Mouse (Mus musculus) thymus, postnatal 4 days (tissue): Measurements from ENCODE around the gene Gpr152.

Experiments used
- DNase-seq: peaks from one replicate; pipeline ENCODE4 v3.0.0; 2021

Gene Gpr152

DNA sequence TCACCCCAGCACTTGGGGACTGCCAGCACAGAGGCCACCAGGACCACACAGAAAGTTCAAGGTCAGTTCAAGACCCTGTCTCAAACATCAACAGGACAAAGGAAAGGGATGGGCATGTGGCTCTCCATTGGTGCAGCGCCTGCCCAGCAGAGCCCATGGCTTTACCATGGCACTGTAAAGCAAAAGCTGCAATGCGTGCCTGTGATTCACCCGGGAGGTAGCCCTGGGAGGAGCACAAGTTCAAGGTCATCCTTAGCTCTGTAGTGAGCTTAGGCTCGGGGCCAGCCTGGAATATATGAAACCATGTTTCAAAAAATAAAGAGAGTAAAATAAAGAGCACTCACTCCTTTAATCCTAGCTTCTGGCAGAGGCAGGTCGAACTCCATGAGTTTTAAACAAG, 12.3 kb downstream of the Gpr152 start:
- no peak for DNase-seq

DNA sequence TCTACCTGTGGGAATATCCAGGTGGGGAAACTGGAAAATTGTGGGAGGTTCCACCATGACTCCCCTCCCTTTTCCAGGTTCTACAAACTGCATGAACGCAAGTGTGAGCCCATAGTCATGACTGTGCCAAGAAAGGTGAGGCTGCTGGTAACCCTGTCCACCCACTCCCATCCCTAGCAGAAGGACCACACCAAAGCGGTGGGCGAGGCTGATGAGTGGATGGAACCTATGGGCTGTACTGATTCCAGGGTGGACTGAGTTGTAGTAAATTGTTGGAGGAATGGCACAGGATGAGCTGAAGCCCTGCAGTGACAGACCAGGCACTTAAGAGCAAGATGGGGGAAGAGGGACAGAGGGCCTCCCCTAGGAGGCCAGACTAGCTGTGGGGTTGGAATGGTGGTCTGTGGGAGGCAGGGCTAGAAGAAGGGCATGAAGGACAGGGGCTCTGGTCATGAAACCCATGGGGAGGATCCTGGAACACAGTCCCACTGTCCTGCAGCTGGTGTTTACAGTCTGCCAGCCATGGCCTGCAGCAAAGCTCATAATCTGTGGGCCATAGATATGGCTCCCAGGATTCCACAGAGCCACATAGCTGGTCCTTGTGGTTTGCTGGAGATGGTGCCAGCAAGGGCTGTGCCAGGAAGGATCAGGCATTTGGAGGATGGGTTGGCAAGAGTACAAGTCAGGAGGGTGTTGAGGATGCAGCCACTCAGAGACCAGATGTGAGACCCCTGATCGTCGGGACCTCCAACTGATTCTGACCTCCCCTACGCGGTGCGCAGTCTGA, 13.1 kb downstream of the Gpr152 start:
- no peak for DNase-seq

DNA sequence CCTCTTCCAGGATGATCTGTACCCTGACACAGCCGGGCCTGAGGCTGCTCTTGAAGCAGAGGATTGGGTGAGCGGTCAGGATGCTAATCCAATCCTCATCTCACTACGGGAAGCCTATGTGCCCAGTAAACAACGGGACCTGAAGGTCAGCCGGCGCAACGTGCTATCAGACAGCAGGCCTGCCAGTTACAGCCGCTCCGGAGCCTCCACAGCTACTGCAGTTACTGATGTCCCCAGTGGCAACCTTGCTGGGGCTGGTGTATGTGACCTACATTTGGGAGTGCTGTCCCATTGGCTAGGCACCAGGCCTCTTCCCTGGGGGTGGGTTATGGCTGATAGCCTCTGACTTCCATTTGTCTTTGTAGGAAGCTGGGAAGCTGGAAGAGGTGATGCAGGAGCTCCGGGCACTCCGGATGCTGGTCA, 13.7 kb downstream of the Gpr152 start, which contains the start of gene Ptprcap:
Ptprcap (plus strand) TSS at position 373 of the 423 bp plus-strand sequence.
- peak; percentile 37 for DNase-seq

DNA sequence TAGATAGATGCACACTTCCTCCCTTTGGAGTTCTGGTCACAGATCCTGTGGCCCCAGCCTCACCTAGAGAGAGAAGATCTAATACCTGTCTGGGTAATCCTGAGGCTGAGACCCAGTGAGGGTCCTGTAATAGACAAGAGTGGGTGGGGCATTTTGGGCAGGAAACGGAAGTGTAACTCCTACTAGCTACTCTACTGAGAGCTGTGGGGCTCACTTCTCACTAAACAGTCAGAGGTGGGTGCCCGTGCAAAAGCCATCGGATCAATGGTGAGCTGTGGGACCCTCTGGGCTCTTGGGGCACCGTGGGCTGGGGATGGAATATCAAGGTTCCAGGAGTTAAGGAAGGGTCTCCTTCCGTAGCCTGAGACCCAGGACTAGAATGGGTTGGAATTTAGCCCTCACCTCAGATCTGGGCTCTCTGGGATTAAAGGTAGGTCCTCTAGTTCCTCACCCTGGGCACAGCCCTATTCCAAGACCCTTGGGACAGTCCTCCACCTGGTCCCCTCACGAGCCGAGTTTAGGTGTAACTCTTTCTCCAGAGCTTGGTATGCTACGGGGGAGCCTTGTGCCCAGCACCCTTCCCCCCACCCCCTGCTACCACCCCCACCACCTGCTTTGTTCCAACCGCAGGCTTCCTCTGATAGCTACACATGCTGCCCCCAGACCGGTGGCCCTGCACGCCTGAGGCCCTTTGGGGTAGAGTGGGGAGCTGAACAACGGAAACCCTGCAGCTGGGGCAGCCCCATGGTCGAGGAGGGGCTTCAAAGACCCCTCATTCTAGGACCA, 15.0 kb downstream of the Gpr152 start:
- DNase-seq = peak; percentile 81

DNA sequence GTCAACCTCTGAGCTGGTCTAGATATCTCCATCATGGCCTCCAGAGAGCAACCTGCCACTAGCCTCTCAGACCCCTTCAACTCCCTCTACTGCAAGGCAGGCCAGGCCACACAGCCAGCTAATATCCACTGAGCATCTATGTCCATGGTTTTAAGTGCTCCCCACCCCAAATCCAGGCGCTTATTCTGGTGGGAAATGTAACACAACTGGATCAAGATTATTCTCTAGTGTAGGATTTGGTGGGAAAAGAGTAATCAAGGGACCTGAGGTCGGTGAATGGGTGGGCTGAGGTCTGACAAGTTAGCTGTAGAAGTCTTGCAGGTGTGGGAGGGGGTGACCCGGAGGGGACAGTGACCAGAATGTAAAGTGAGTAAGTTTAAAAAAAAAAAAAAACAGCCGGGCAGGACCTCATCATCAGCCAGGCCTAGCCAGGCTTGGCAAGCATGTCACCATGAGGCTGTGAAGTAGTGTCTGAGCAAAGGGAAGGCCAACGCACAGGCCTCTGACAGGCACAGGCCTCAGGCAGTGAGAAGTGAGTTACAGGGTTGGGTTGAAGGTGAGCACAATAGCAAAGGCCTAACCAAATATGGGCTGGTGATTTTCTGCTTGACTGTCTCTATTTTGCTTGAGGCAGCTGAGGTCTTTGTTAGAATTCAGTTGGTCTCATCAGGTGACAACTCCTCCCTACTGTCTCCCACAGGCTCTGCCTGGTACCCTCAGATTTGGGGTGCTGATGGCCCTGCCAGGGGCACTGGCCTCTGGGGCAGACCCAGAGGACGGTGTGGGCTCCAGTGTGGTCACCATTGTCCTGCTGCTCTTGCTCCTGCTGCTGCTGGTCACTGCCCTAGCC, 15.9 kb downstream of the Gpr152 start:
- peak; percentile 52 for DNase-seq

DNA sequence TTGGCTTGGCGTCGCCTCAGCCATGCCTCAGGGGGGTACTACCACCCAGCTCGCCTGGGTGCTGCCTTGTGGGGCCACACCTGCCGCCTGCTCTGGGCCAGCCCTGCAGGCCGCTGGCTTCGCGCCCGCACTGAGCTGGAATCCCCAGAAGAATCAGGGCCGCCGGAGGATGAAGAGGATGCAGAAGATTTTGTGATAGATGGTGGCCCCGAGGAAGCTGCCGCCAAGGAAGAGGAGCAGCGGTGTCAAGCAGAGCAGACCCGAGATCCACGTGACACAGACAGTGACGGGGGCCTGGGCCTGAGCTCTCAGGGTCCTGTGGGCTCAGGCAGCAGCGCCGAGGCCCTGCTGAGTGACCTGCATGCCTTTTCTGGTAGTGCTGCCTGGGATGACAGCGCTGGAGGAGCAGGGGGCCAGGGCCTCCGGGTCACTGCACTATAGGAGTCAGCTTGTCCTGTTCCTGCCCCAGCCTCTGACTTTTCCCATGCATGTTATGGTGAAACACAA, 16.5 kb downstream of the Gpr152 start:
- peak; percentile 56 for DNase-seq

DNA sequence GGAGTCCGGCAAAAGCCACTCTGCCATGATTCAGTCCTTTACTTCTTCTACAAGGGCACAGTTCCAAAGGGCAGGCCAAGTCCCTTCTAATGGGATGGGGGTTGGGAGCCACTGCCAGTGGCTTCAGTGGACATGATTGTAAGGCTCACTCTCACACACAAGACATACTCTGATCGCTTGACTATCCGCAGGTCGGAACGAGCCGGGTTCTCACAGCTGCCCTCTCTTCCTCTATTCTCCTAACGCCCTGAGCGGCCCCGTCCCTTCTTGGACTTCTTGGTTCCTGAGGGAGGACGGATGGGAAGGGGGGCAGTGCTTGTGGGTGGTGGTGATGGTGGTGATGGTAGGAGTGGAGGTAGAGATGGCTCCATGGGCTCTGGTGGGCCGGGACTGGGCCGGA, 17.2 kb downstream of the Gpr152 start:
- DNase-seq = no peak

DNA sequence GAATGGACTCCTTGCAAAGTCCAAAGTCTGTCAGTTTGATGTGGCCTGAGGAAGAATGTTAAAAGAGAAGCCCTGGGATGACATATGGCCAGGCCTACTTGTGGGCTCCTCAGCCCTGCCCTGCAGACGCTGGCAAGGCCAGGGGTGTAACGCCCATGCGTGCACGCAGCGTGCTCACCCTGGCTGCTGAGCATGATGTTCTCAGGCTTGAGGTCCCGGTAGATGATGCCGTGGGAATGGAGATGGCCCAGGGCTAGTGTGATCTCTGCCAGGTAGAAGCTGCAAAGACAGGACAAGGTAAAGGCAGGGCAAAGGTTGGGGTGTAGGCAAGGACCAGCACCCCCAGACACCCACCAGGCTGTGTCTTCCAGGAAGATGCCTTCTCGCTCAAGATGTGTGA, 19.5 kb downstream of the Gpr152 start:
- DNase-seq = no peak

DNA sequence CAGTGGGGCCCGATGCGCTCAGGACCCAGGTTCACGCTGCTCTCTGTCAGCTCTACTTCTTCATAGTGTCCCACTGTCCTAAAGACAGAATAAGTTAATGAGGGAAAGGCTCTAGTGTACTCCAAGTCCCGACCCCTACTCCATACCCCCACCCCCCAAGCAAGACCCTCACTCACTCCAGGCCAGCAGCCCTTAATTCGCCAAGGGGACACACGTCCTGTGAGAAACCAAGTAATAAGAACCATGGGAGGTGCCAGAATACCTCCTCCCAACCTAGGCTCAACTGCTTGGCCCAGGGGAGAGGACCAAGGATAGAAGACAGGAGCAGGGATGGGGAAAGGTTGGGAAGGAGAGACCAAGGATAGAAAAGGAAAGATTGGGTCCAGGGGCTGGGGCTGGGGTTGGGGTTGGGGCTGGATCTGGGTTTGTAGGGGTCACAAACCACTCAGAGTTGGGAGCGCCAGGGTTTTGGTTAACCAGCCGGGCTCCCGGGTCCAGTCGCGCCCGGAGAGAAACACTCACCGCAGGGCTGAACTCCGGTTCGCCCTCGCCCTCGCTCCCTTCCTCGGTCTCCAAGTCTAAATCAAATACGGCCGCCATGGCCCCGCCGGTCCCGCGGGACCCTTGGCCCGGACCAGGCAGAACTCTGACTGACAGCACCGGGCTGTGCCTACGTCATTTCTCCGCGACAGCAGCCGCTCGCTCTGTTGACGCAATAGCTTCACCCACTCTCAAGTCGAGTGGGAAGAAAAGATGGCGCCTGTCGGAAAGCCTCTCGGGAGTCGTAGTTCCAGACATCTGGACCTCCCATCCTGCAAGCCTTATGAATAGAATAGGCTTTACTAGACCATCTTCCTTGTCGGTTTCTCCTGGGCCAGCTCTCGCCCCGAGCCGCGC, 23.3 kb downstream of the Gpr152 start, which contains the start of gene Rps6kb2:
Rps6kb2 (minus strand) TSS at position 709 of the 897 bp plus-strand sequence.
- peak; percentile 95 for DNase-seq

DNA sequence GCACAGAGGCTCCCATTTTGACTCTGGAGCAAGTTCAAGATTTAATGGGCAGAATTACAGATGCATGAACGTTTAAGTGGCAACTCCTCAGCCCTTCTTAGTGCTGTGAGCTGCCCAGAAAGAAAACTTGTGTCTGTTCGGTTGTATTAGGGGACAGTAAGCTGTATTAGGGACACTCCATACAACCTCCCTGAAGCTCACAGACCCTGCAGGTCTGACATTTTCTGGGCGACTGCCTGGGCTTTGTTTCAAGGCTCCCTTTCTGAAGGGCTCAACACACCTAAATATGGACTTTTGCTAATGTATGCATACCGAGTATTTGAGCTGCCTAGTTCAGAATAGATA, 23.9 kb downstream of the Gpr152 start:
- no peak for DNase-seq

DNA sequence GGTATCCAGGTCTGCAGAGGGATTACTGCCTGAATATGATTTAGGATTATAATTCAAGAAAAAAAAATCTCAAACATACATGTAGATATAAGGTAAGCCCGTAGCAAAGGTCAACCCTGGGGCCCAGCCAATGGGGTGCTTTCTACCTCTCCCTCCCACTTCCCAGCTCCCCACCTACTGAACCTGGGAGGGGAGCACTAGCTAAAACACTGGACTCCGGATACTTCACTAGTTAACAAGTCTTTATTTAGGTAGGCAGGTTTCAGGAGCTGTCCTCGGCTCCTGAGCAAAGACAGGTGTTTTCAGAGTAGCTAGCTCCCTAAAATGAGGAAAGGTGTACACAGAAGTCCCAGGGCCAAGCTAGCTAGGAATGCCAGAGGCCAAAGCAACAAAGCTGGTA, 24.5 kb downstream of the Gpr152 start:
- DNase-seq = no peak

DNA sequence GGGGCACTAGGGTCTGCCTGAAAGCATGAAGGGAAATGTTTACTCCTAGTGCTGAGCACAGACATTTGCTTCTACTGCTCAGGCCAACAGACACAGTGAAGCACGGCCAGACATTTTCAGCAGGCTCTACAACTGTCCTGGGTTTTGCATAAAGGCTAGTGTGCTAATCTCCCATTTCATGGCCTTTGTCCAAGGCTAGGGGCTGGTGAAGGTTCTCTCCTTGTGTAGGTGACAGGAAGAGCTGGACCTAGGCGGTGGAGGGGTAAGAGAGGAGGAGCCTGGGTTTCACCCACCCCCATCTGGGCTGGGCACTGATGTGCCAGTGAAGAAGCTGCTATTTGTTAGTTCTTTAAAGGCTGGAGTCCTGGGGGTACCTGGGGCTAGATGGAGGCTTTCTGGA, 25.1 kb downstream of the Gpr152 start:
- DNase-seq = no peak

DNA sequence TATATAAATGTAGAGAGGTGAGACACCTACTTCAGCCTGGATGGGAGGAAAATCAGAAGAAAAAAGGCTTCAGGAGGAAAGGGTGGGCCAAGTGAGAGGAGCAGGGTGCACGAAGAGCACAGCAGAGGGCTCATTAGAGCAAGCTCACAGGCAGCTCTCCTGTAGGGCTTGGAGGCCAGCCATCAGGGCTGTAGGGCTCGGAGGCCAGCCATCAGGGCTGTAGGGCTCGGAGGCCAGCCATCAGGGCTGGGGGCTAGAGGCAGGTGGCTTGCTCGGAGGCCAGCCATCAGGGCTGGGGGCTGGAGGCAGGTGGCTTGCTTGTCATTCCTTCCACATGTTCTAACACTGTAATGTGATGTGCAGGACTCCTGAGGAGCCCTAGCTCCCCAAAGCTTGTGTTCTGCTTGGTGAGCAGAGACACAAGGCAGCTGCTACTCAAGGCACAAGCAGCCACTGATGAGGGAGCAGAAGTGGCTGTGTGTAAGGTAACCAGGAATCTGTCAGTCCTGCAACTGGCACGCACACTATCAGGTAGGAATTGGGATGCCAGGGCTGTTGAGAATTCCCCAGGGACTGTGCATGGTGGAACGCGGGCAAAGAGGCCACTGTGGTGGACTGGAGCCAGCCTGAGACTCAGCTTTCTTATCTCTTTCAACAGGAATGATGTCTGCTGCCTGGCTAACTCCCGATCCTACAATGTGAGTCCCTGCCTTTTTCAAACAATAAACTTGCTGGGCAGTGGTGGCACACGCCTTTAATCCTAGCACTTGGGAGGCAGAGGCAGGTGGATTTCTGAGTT, 27.3 kb downstream of the Gpr152 start:
- DNase-seq = no peak

DNA sequence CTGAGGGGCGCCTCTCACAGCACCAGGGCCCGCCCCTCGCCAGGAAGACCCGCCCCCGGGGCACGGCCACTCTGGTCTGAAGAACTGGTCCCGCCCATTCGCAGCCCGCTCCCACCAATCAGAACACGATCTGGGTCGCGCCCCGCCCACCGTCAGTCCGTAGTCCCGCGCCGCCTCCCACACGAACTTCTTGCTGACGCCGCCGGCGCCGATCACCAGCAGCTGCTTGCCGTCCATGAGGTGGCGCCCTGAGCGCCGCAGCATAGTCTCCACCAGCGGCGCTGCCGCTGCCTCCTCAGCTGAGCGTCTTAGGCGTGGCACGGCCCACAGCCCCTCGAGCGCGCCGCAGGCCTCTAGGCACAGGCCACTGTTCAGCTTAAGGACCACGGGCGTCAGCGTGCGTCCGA, 29.8 kb downstream of the Gpr152 start:
- DNase-seq = peak; percentile 99

DNA sequence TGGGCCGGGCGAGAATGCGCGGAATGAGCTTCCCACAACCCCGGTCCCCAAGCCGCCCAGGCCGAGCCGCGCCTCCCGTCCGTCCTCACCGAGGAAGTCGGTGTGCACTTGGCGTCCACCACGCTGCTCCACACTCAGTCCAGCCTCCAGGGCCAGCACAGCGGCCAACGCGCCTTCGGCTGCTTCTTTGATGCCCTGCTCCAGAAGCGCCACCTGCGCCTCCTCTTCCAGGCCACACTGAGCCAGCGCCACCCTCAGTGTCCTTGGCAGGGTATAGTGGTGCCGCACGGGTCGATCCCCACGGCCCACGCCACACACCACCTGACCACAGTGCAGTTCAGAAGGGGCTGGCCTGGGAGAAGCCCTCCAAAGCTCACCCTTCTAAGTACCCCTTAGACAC, 30.2 kb downstream of the Gpr152 start:
- no peak for DNase-seq

DNA sequence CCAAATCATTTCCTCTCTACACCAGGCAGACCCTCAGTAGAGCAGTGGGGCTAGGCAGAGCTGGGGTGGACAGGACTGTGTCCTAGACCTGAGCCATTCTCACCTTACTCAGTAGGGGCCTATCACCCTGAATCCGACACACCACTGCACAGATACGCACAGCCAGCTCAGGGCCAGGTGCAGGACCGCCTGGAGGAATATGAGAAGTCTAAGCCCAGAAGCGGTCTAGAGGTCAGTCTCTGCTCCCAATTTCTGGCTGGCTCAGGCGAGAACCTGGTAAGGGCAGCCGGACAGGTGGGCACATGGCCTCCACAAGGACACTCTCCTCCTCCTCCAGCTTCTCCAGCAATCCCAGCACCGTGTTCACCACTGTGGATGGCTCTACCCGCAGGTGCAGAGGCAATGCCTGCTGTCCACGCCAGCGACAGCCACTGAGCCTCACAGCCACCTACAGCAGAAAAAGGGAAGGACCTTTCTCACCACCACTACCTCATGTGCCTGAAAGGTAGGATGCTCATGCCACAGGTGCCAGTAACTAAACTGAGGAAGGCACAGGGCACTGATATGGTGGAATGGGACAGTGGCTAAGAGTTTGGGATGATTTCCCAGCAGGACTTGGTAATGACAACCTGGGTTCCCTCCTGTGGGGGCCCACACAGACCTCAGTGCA, 31.3 kb downstream of the Gpr152 start:
- DNase-seq = no peak

DNA sequence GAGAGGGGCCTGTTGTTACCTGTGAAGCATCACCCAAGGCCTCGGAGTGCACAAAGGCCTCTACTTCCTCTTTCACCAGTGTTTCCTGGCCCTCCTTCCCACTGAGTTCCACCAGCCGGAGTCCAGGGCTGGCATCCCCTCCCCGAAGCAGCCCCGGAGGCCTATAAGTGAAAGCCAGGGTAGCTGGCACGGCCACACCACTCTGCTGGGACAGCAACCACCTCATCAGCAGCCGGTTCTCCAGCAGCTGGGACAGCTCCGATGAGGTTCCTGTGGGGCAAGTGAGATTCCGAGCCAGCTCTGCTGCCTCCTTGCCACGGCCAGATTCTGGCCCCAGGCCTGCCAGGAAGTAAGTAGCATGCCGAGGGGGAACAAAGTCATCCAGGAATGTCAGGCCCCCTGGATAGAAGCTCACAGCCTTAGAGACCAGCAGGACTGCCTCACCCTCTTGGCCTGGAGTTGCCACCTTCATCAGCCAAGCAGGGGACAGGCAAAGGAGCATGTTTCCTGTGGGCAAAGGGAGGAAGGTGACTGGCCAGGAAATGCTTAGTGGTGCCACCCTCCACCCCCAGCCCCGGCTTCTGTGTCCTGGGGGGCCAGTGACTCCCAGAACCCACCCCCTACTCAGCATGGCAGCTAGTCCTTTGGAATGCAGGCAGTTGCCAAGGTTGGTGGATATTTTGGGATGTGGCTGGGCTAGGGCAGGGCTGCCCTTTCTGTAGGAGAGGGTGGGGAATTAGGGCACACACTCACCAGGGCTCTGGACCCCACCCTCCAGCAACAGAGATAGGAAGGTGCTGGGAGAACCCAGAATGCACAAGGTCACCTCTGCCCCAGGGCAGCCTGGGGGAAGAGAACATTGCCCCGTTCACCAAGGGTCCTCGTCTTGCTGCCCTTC, 32.1 kb downstream of the Gpr152 start:
- DNase-seq = no peak

DNA sequence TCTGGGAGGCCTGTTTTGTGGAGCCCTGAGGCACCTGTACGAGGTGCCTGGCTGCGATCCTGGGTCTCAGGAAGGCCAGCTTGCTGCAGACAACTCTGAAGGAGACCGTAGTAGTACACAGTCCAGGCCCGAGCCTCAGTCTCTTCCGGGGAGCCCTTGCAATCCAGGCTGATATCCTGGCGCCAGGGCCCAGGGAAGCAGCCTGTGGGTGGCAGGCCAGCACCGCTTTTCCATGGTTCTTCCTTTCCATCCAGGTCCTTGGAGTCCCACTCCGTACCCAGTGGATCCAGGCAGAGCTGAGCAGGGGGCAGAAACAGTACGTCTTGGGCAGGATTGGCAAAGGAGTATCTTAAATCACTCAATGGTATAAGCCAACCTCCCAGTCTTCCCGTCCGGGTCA, 33.3 kb downstream of the Gpr152 start:
- no peak for DNase-seq

DNA sequence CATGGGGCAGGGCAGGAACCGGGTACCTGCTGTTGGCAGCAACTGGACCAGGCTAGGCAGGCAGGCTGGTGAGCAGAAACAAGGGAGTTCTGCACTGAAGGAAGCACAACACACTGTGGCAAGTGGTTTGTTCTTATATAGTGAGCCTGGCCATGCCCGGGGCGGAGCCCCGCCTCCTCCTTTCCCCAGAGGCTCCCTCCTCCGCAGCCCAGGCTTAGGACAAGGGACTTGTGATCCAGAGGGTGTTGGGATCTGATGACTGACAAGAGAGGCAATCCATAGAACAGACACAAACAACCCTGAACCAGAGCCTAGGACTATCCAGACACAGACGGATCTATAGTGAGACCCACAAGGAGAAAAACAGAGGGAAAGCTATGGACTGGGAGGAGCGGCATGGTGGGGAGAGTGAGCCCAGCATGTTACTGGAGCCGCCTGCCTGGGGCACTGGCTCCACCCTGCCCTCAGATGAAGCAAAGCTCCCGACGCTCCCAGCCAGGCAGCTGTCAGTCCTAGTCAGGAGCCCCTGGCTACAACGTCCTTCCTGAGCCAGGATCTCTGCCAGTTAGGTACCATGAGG, 35.9 kb downstream of the Gpr152 start, which contains the start of gene Carns1:
Carns1 (minus strand) TSS at position 112 of the 580 bp plus-strand sequence.
- DNase-seq = no peak
